Mouse (Mus musculus) CH12.LX (cell line): ENCODE measurements around the gene Dusp16.

Source experiments
- BHLHE40 ChIP-seq: IDR thresholded peaks from 2 replicates; pipeline ENCODE4 v1.6.1; 2011; ENCODE audit warnings: mild to moderate bottlenecking, low read depth, low read length, improper control_type of control experiment
- CTCF ChIP-seq, 2 experiments: IDR thresholded peaks in 1 of 2; conservative IDR thresholded peaks in 1 of 2; 2 replicates each; pipeline ENCODE4 v1.5.1; 2011 to 2012; ENCODE audit warnings: low read depth in 2 of 2, low read length in 2 of 2, improper control_type of control experiment in 1 of 2, inconsistent platforms in 1 of 2, mild to moderate bottlenecking in 1 of 2, moderate library complexity in 1 of 2

GRCm38 (mm10) chr6:134725406-134725805 lies 67.0 kb downstream of the Dusp16 start:
- TF ChIP-seq CTCF (conservative IDR thresholded peaks at IDR 0.05 in 1 of 2, IDR thresholded peaks at IDR 0.05 in 1 of 2; ENCODE audit: low read depth in 2 of 2, low read length in 2 of 2) (no peak), BHLHE40 (no peak)
